Mouse (Mus musculus): ENCODE results near the gene Stra6.

GRCm38 (mm10) chr9:58200270-58201090 lies 136.9 kb downstream of the Stra6 start:
- TF ChIP-seq ZNF384 (IDR thresholded peaks at IDR 0.05; ENCODE audit: low read depth, low read length) (no peak), MAFK (IDR thresholded peaks at IDR 0.05; ENCODE audit: insufficient read depth, low read depth, low read length) (no peak), HCFC1 (IDR thresholded peaks at IDR 0.05; ENCODE audit: borderline replicate concordance, insufficient read depth, low read length) (no peak)

Data from ES-E14 (cell line).